Mouse (Mus musculus): ENCODE data around the gene Eps15.

- no peak for TF ChIP-seq GATA1 (IDR thresholded peaks at IDR 0.05; ENCODE audit: borderline replicate concordance, low read length)
- no peak for TF ChIP-seq FLI1 (IDR thresholded peaks at IDR 0.05; ENCODE audit: low read length)
Measured at GRCm38 (mm10) chr4:109406486-109407175, 126.6 kb downstream of the Eps15 start, which contains the start of gene Ttc39a.
